17 mouse cellular contexts compared by ENCODE assay signal in the genomic region with DNA sequence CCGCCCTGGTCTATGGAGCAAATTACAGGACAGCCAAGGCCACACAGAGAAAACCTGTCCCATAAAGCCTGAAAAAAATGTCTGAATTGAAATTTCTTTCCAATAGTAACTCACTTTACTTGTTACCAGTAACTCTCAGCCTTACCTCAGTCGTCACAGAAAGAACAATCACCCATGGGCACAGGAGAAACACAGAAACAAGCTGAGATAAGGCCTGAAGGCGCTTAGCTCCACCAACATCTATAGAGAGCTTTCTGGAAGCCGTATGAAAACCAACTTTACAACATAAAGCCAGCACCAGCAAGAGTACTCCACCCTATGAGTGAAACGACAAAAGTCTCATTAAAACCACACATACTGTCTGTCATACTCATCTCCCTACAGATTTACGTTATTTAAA.
"Had no signal": no experiment of that assay in that cellular context is flagged by ENCODE, and none has a peak within 500 bp of the region (broad histone marks: within the 10 kb centered on the region; RNA-seq: fewer than 3 reads in every experiment).

No protein-coding gene starts in this region.

- H3K27me3 ChIP-seq: neural tube, embryonic 12.5 days; neural tube, embryonic 13.5 days; neural tube, embryonic 15.5 days; stomach, embryonic 15.5 days had no signal

- H3K9me3 ChIP-seq: neural tube, embryonic 12.5 days; neural tube, embryonic 13.5 days; neural tube, embryonic 15.5 days; stomach, embryonic 15.5 days had no signal

- H3K4me1 ChIP-seq: neural tube, embryonic 12.5 days; neural tube, embryonic 13.5 days; neural tube, embryonic 15.5 days; stomach, embryonic 15.5 days had no signal

- H3K9ac ChIP-seq: neural tube, embryonic 12.5 days; neural tube, embryonic 13.5 days; neural tube, embryonic 15.5 days; stomach, embryonic 15.5 days had no signal

- H3K27ac ChIP-seq: neural tube, embryonic 12.5 days; neural tube, embryonic 13.5 days; neural tube, embryonic 15.5 days; stomach, embryonic 15.5 days; stomach, postnatal 0 days had no signal

- DNase-seq: retina, postnatal 1 day; right cerebral cortex, adult 18-20 months; right cerebral cortex, postnatal 14 days; right cerebral cortex, postnatal 25 days; right cerebral cortex, postnatal 4 days; spleen, adult 18-20 months; thymus, adult 18-20 months; thymus, adult 2 months; thymus, postnatal 14 days; thymus, postnatal 25 days; thymus, postnatal 36 days; thymus, postnatal 4 days had no signal

- H3K4me2 ChIP-seq: neural tube, embryonic 12.5 days; neural tube, embryonic 13.5 days; neural tube, embryonic 15.5 days; stomach, embryonic 15.5 days had no signal

- H3K4me3 ChIP-seq: neural tube, embryonic 12.5 days; neural tube, embryonic 13.5 days; neural tube, embryonic 15.5 days; stomach, embryonic 15.5 days had no signal
